Mouse (Mus musculus) stomach, postnatal 0 days (tissue): ENCODE measurements at regions not wholly inside any gene's neighbourhood (a gene's known extent, or its start where the extent isn't known, plus 50 kb on each side); places are given as distances from the start of the nearest gene placed in this dataset.

Experiments used
- CTCF ChIP-seq: IDR thresholded peaks from 2 replicates; pipeline ENCODE4 v1.5.1; 2016; ENCODE audit warnings: antibody characterized with exemption, low read depth, mild to moderate bottlenecking, moderate library complexity
- EP300 ChIP-seq: optimal IDR thresholded peaks from 2 replicates; pipeline ENCODE3; 2016; ENCODE audit warnings: antibody characterized with exemption

- TF ChIP-seq EP300 (no peak), CTCF (no peak)
Observed at GRCm38 (mm10) chr13:35131272-35132185, 104.6 kb upstream of the Eci2 start.
